Comparison of ENCODE assay signal across 21 mouse cellular contexts in genomic region chr2:57138594-57138993, GRCm38 (mm10). TPM values are rescaled to one million over a fixed set of nuclear protein-coding genes. Genes with fewer than 3 reads are reported as not detected.
DNase-seq lines count a peak whose midpoint lies in the region; ATAC-seq and TF ChIP-seq lines count a peak whose summit lies in the region.
"Had no signal": no experiment of that assay in that cellular context is flagged by ENCODE, and none has a peak within 500 bp of the region (broad histone marks: within the 10 kb centered on the region; RNA-seq: fewer than 3 reads in every experiment).

No protein-coding gene starts in this region.

- no peaks in the 10 kb centered on the region for H3K27me3 ChIP-seq in forebrain, embryonic 13.5 days
- H3K27me3 ChIP-seq in forebrain, embryonic 12.5 days = no peaks in the 10 kb centered on the region
- H3K27me3 ChIP-seq in forebrain, postnatal 0 days (ENCODE audit: insufficient read depth, low read length) = no peaks in the 10 kb centered on the region
- H3K27me3 ChIP-seq: hindbrain, embryonic 12.5 days; hindbrain, embryonic 15.5 days had no signal

- DNase-seq in layer of hippocampus, adult 11-12 months (ENCODE audit: low spot score) = peak; percentile 64
- DNase-seq in layer of hippocampus, adult 9-10 months (ENCODE audit: low spot score) = no peak
- DNase-seq in brain, adult 2 months (ENCODE audit: low read depth, low spot score) = peak; percentile 68
- peak; percentile 61 for DNase-seq in forebrain, postnatal 0 days
- DNase-seq in cerebellum, postnatal 10 days = no peak
- DNase-seq: adrenal gland, adult 8-10 months; adrenal gland, postnatal 25 days; cerebellum, adult 11-12 months; cerebellum, adult 8-10 months; cerebellum, postnatal 14 days; gastrocnemius, postnatal 10 days; gastrocnemius, postnatal 36 days; heart, adult 2 months had no signal

- 87% methylated on average over 6 of the region's 6 CpGs for WGBS in forebrain, embryonic 13.5 days
- WGBS in forebrain, embryonic 12.5 days = 90% methylated on average over 6 of the region's 6 CpGs
- WGBS in forebrain, postnatal 0 days = 62% methylated on average over 6 of the region's 6 CpGs

- H3K9me3 ChIP-seq in forebrain, embryonic 13.5 days (replicated peaks) = no peaks in the 10 kb centered on the region
- H3K9me3 ChIP-seq in forebrain, embryonic 12.5 days = no peaks in the 10 kb centered on the region
- no peaks in the 10 kb centered on the region for H3K9me3 ChIP-seq in forebrain, postnatal 0 days (ENCODE audit: low read length)
- H3K9me3 ChIP-seq: hindbrain, embryonic 12.5 days; hindbrain, embryonic 15.5 days had no signal

- H3K9ac ChIP-seq in forebrain, embryonic 13.5 days = no peak overlapping the region
- H3K9ac ChIP-seq in forebrain, embryonic 12.5 days = no peak overlapping the region
- no peak overlapping the region for H3K9ac ChIP-seq in forebrain, postnatal 0 days
- H3K9ac ChIP-seq: hindbrain, embryonic 12.5 days; hindbrain, embryonic 15.5 days had no signal

- H3K4me2 ChIP-seq in forebrain, embryonic 13.5 days = no peak overlapping the region
- no peak overlapping the region for H3K4me2 ChIP-seq in forebrain, embryonic 12.5 days
- H3K4me2 ChIP-seq in forebrain, postnatal 0 days (ENCODE audit: low read depth) = no peak overlapping the region
- H3K4me2 ChIP-seq: heart, embryonic 11.5 days; hindbrain, embryonic 12.5 days; hindbrain, embryonic 15.5 days had no signal

- no peak for TF ChIP-seq CTCF in forebrain, postnatal 0 days (IDR thresholded peaks at IDR 0.05; ENCODE audit: low read depth)

- no peak overlapping the region for H3K27ac ChIP-seq in forebrain, embryonic 13.5 days
- no peak overlapping the region for H3K27ac ChIP-seq in forebrain, embryonic 12.5 days
- peak overlapping the region; percentile 50; the same call in 1 of the 2 replicates for H3K27ac ChIP-seq in forebrain, postnatal 0 days (ENCODE audit: low read depth, low read length)
- H3K27ac ChIP-seq: heart, adult 2 months; hindbrain, embryonic 12.5 days; hindbrain, embryonic 15.5 days had no signal

- H3K4me3 ChIP-seq in forebrain, embryonic 13.5 days = no peak overlapping the region
- H3K4me3 ChIP-seq in forebrain, embryonic 12.5 days (replicated peaks) = no peak overlapping the region
- no peak overlapping the region for H3K4me3 ChIP-seq in forebrain, postnatal 0 days (ENCODE audit: low read depth, low read length)
- H3K4me3 ChIP-seq: heart, adult 2 months; hindbrain, embryonic 12.5 days; hindbrain, embryonic 15.5 days had no signal

- peak; percentile 48; the same call in 1 of the 2 replicates for ATAC-seq in forebrain, embryonic 13.5 days
- ATAC-seq in forebrain, embryonic 12.5 days (ENCODE audit: low FRiP score) = no peak
- peak; percentile 86 for ATAC-seq in forebrain, postnatal 0 days
- ATAC-seq in erythroblast, adult 5-6 weeks (replicated peaks; ENCODE audit: low FRiP score, poor library complexity, severe bottlenecking) = no peak
- ATAC-seq: activated CD4-positive, CD25-positive, alpha-beta regulatory T cell, adult 4 months; intestine, postnatal 0 days had no signal

- no peaks in the 10 kb centered on the region for H3K36me3 ChIP-seq in forebrain, embryonic 13.5 days (ENCODE audit: poor library complexity, severe bottlenecking)
- no peaks in the 10 kb centered on the region for H3K36me3 ChIP-seq in forebrain, embryonic 12.5 days (replicated peaks)
- H3K36me3 ChIP-seq in forebrain, postnatal 0 days (ENCODE audit: insufficient read depth) = no peaks in the 10 kb centered on the region
- H3K36me3 ChIP-seq: hindbrain, embryonic 12.5 days; hindbrain, embryonic 15.5 days had no signal

- H3K4me1 ChIP-seq in forebrain, embryonic 13.5 days = no peaks in the 10 kb centered on the region
- no peaks in the 10 kb centered on the region for H3K4me1 ChIP-seq in forebrain, embryonic 12.5 days
- no peaks in the 10 kb centered on the region for H3K4me1 ChIP-seq in forebrain, postnatal 0 days (ENCODE audit: insufficient read depth)
- H3K4me1 ChIP-seq: hindbrain, embryonic 12.5 days; hindbrain, embryonic 15.5 days had no signal

RNA-seq across cellular contexts. Expression of gene Nr4a2, which starts 14.8 kb away (rescaled TPM):
- polyA plus RNA-seq in forebrain, embryonic 13.5 days (2015; fragmentation: Nextera tagmentation; extraction: Ambion mirVana) = 14.2 and 20.7 TPM in 2 replicates
- 18.1 and 18.7 TPM in 2 replicates for polyA plus RNA-seq in forebrain, embryonic 12.5 days (2016; fragmentation: Nextera tagmentation; extraction: Ambion mirVana)
- total RNA-seq in forebrain, postnatal 0 days (2014; rRNA removed) = 26.4 and 30.6 TPM in 2 replicates
- polyA plus RNA-seq in forebrain, postnatal 0 days (2015; fragmentation: Nextera tagmentation; extraction: Ambion mirVana) = 25.1 and 59.4 TPM in 2 replicates
- total RNA-seq in erythroblast, adult 5-6 weeks (2015; ENCODE audit: low replicate concordance) = 1.7 and 2.5 TPM in 2 replicates
- total RNA-seq in erythroblast, adult 5-6 weeks (2017; ENCODE audit: low replicate concordance) = 0.70 and 1.1 TPM in 2 replicates

Comparison
In these comparisons a context has a peak if more than half of its experiments do, and no peak if none do; other contexts are left out.
1. ATAC-seq: peak in forebrain, embryonic 13.5 days (single experiment) and forebrain, postnatal 0 days (single experiment); none in forebrain, embryonic 12.5 days (single experiment) and erythroblast, adult 5-6 weeks (single experiment).
2. DNase-seq: peak in layer of hippocampus, adult 11-12 months (single experiment), brain, adult 2 months (single experiment) and forebrain, postnatal 0 days (single experiment); none in layer of hippocampus, adult 9-10 months (single experiment) and cerebellum, postnatal 10 days (0 of 2).